Mouse (Mus musculus) cerebellum, postnatal 14 days (tissue): ENCODE results near the gene Stat5a.

Experiments
- DNase-seq, 2 experiments: peaks; one replicate each; pipeline ENCODE4 v3.0.0; 2021; ENCODE audit warnings: mixed read lengths in 2 of 2

Gene Stat5a

DNA sequence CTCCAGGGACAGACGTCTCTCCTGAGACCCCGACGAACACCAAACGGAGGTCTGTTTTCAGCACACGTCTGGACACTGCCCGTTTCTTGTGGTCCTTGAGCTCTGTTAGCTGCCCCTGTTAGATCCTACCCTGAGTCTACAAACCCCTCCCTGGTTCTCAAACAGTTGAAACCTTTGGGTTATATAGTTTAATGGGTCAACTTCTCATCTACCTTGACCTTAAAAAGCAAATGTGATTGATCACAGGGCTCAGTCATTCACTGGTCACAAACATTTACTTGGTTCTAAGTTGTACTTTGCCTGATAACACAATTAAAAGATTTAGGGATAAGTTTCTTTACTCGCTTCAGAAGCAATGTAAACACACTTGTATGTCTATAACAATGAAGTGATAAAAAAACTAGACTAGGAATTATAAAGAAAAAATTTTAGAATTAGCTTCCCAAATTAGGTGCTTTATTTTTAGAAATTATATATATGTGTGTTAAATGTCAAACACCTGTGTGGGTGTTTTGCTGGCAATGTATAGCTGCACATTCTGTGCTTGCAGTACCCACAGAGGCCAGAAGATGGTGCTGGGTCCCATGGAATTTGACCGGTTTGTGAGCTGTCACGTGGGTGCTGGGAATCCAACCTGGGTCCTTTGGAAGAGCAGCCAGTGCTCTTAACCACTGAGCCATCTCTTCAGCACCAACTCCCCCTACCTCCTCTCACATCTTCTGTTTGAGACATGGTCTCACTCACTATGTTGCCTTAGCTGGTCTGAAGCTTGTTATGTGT lies 22.0 kb upstream of the Stat5a start:
- DNase-seq = peak in 1 of 2 experiments; percentile 58

DNA sequence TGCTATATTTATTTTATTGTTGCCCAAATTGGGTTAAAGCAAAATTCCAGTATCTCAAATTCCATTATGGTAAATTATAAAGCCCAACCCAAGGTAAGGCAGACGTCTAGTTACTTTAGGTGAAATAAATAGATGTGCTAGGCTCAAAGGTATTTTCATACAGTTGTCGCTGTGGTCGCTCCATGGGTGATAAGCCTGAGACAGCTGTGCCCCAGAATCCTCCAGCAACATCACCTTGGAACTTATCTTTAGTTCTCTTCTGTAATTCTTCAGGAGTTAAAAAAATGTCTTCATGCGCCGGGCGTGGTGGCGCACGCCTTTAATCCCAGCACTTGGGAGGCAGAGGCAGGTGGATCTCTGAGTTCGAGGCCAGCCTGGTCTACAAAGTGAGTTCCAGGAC lies 20.3 kb upstream of the Stat5a start:
- DNase-seq = no peak

DNA sequence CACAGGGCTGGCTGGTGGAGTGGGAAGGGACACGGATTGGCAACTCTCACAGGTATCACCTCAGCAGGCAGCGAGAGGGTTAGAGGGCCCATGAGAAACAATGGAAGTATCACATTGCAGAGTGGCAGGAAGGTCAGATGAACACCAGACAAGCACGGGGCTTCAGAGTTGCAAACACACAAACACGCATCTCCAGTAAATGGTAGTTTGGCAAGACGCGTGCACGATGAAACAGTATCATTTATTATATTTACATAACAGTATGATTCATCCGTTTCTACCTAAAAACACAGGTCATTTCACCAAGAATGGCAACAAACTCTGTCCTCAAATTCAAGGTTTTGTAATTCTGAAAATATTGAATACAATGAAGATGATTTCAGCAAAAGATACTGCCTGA lies 19.6 kb upstream of the Stat5a start:
- DNase-seq = no peak

DNA sequence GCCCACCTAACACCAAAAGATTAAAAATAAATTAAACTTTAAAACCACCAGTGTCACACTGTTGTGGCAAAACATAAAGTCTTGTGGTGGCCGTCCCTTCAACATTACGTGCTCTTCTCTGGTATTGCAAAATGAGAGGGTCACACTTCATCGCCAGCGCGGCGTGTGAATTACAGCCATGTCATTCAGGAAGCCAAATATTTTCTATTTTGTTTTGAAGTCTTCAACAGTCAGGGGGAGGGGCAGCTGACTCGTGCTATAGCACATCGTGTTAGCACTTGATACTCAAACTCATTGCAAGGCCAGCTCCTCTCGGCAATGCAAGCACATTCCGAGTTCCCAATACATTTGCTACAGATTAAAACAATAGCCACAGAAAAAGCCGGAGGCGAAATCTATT lies 18.3 kb upstream of the Stat5a start:
- no peak for DNase-seq

DNA sequence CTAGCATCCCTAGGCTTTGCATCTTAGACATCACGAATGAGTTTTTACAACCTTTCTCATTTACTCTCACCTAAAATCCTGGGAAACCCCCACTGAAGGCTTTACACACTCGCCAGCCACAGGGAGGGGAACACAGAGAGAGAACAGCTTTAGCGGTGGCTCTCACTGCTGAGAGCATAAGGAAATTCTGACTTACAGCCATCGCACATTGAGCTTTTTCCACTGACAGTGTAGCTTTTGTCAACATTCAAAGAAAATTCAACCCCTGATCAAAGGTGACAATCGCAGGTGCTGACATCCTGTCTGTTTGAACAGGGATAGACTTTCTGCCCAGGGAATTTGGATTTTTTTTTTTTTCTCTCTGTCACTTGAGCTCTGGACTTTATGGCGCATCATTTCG lies 17.1 kb upstream of the Stat5a start:
- no peak for DNase-seq

DNA sequence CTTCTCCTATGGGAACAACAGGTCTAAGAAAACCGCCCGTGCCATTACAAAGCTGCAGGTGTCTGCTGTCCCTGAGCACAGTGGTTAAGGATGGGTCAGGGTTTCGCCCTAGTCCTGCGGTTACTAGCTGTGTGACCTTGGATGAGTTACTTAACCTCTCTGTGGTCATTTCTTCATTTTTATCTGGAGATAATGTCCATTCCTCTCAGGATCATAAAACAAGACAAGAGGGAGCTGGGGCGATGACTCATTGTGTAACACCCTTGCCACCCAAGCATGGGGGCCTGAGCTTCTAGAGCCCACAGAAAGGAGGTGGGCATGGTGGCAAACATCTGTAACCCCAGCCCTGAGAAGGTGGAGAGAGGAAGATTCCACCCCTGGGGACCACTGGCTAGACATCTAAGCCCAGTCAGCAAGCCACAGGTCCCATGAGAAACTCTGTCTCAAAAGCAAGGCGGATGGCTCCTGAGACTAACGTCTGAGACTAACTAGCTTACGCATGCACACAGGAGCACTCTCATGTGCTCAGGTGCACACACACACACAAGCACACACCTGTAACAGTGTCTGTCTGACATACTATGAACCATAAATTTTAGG lies 16.0 kb upstream of the Stat5a start:
- no peak for DNase-seq

DNA sequence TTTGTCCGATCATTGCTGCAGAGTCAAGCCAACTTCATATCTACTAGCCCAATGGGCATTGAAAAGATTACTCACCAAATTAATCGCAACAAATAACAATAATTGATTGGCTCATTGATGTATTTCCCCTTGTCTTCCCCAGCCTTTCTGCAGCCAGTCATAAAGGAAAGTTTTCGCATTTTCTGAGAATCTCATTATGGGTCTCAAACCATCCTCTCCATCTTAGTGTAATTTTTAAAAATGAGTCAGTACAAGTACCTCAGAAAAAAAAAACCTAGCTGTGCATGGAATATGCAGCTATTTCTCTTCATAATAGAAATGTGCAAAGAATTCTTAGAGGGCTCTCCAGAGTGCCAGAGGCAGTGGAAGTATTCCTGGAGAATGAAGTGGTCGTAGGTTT lies 15.0 kb upstream of the Stat5a start:
- DNase-seq = no peak

DNA sequence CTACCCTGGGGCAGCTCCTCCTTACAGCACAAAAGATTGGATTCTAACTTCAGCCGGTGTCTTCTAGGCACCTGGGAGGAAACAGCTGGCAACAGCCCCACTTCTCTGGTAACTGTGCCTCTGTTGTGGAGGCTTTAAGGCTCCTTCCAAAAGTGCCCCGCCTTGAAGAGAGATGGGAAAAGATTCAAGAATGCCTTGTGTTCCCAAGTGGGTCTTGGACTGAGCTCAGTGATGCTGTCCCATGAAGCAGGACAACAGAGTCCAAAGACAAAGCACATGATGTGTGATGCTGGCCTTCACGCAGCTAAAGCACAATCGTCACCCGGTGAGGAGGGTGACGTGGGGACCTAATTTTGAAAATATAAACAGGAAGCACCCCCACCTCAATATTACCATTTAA lies 13.4 kb upstream of the Stat5a start:
- DNase-seq = no peak

DNA sequence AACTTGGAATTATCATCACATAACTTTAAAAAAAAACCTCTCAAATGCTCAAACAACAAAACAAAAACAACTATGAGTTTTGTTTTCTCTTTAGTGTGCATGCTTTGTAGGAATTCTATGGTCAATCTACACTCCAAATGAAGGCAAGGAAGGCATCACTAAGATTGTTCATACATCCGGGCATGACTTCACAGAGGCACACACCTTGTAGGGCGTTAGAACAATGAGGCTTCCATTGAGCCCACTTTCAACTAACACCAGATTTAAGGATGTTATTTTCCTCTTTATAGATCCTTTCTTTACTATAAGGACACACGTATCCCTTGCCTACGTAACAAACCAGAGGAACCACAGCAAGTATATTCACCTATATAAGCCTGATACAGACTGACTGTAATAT lies 11.6 kb upstream of the Stat5a start:
- DNase-seq = no peak

DNA sequence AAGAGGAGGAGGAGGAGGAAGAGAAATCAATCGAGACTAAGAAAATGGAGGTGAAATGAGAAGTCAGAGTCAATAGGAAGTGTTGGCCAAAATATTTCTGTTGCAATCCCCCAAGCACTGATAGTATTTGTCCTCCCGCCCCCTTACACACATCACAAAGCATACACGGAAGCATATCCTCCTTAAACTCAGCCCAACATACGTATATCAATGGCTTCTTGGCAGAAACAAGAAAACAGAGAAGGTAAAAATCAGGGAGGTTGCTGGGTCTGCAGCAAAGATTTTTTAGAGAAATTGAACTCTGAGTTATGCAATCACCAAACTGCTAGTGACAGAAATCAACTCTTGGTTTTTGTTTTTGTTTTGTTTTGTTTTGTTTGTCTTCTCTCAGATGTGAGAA lies 11.1 kb upstream of the Stat5a start:
- no peak for DNase-seq

DNA sequence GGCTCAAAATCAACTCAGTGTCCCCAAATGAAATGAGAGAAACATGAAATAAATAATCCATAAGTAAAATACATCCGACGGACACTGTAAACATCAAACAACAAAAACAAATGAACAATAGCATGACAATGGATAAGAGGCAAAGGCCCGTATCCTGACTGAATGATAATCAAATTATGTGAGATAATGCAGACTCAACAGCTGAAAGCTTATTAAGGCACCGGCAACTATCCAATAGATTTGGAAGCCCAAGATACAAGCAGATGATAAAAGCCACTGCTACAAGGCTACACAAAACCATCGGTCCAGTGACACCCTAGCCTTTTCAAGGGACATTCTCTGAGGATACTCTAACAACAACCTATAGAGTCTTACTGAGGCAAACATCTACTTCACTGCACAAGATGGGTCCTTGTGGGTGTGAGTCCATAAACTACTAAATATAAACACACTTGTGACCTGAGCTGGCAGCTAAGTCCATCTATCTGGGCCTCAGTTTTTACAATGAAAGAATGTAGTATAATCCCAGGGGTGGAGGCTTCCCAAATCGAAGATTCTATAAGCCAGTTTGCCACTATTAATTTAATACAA lies 10.3 kb upstream of the Stat5a start:
- DNase-seq = no peak

DNA sequence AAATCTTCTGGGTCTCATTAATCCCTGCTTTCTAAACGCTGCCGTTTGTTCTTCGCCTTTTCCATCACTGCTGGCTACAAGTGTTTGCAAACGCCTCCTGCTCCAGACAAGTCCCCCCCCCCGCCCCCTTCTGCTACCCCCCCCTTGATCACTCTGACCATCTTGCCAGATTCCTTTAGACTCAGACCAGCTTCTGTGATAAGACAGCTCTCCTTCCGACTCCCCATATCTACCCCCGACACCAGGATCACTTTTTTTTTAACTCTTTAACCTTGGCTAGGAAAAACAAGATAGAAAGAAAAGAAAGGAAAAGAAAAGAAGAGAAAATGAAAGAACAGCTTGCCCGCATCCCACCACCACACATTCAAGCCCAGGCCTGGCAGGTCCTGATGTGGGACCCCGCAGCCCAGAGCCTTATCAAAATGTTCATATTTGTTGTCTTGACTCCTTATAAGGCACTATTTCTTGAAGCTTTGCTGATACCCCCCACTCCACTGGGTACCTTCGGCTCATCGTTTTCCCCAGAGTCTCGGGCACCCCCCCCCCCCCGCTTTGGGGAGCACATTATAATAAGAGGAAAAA lies 9.6 kb upstream of the Stat5a start:
- DNase-seq = no peak

DNA sequence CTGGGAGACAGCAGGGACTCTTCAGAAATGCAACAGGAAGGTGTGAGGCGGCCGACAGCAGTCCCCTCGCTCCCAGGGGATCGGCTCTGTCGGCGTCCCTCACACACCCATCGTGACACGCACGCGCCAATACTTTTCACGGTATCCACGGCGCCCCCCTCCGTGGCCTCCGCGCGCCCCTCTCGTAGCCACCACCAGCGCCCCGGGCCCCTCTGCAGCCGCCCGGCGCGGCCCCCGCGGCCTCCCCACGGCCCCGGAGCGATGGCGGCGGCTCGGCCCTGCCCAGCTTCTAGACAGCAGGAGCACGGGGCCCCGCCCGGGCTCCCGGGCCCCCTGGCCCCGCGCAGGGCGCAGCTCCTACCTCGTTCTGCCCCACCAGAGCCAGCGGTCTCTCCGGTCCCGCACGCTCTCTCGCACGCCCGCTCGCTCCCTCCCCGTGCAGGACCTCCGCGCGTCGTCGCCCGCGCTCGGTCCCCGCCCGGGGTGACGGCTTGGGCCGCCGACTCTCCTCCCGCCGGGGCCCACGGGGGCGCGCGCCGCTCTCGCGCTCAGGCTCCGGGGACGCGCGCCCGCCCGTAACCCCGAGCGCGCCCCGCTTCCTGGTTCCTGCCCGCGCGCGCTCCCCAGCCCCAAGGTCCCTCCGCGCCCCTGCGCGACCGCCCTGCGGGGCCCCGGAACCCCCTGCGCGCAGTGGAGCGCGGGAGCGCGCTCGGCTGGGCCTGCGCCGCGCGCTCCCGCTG lies 8.9 kb upstream of the Stat5a start, which contains the start of gene Stat5b:
Gene Stat5b (minus strand): TSS at position 687 of the 740 bp plus-strand sequence.
- peak; percentile 71 to 82 for DNase-seq

DNA sequence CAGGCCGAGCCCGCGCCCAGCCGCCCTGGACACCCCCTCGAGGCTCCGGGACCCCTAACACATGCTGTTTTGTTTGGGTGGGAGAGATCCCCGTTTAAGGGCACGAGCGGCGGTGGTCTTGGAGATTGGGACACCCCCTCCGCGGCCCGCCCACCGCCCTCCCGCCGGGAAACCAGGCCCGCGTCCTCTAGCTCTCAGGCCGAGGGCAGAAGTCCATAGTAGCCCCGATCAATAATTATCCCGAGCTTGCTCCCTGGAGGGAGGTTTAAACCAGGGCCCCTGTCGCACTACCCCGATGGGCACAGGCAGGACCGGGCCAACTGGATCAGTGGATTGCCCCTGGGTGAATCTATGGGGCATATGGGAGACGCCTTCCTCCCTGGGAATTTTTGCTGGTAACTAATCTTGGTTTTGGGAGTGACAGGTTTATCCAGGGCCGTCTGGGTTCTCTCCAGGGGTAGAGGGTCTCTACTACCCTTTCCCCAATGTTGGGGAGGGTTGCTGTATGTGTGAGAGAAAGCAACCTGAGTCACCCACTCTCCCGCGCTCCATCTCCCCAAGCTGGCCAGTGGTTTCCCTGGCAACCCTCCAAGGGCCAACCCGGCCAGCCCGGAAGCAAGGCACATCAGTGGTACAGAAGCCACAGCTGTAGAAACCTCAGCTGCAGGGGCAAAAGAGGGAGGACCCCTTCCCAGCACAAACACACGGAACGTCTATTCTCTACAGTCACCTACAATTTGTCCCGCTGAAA lies 8.2 kb upstream of the Stat5a start:
- peak; percentile 65 to 69 for DNase-seq

DNA sequence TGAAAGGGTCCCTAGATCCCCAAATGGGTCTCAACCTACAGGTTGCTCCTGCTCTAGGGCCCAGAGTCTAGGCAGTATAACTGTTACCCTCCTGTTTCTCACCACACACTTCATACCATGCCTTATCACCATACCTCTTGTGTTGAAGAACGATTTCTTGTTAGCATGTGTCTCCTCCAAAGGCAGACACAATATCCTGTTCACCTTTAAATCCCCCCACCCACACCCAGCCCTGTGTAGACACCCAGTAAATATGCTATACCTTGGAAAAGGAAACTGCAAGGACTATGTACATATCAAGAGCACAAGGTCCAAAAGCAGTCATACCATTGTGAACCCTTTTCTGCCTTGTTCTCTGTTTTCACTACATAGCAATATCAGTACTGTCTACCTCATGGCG lies 7.1 kb upstream of the Stat5a start:
- no peak for DNase-seq

DNA sequence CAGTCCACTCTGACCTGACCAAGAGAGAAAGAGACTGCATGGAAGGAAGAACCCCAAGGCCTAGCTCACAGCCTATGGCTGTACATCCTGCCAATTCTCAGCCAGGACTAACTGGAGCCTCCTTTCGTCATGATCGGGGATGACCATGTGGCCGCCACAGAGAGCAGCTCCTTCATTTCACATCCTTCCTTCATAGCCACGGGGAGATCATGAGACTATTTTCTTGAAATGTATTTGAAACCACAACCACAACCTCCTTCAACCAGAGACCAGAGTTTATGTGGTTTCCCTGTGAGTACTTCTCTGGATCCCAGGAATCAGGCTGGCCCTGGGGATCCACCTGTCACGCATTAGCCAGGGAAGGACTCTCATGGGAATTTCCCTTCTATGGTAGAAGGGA lies 6.1 kb upstream of the Stat5a start:
- DNase-seq = no peak

DNA sequence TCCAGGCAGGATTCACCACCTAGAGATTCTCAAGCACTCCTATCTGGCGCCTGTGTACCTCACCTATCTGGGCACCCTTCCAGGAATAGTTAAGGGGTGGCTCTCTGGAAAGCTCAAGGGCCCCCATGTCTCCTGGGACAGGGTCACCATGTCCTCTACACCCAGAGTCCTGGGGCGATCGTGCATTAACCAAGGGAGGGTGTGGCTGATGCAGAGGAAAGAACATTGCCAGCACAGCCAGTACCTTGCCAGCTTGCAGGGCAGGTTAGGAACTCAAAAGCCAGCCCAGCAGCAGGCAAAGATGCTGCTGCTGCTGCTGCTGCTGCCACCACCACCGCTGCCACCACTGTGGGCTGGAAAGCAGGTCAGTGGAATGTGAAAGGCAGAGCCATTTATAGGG lies 4.9 kb upstream of the Stat5a start:
- no peak for DNase-seq

DNA sequence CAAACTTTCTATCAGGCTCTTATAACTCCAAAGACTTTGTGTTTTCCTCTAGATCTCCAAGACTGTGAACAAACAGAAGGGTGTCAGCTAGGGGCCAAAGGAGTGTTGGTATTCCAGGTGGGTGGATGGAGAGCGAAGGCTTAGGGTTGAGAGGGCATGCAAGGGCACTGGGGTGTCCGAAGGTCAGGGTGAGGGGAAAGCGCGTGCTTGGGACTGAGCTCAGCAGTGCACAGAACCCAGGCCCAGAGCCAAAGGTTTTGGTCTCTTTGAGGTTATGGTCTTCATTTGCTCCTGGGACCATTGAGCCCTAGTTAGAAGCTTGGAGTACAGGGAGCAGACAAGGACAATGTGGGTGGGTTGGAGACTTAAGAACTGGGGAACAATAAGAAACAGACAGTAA lies 4.0 kb upstream of the Stat5a start:
- DNase-seq = no peak

DNA sequence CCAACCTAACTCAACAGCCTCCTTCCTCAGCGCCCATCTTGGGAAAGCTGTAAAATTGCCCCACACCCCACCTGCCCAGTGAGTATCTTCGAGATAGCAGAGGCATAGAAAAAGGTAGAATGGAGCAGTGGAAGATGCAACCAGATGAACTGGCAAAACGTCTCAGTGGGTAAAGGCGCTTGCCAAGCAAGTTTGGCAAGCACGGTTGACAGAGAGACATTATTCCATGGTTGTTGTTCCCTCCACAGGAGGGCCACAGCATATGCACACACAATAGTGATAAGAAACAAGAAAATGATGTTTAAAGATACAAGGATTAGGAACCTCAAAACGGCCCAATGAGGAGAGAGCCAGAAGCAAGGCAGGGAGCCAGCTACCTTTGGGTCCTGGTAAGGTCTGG lies 1.2 kb upstream of the Stat5a start:
- peak; percentile 36 to 55 for DNase-seq

DNA sequence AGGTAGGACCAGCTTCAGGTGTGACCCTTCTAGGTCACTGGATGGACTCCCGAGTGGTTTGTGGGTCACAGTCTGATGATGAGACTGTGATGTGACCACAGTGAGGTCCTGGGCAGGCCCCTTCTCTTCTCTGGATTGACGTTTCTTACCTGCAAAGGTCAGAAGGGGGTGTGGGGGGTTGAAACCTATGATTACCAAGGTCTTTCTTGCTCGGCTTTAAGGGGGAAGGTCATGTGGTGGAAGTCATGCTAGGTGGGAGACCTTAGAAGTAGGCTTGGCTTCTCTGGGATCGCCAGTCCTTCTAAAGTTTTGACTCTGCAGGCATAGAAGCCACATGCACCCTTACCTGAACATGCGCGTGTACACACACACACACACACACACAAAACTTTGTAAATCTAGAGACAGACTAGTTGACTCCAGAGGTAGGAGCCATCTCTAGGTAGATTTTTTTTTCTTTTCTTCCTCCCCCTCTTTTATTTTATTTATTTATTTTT lies 476 bp downstream of the Stat5a start:
- no peak for DNase-seq

DNA sequence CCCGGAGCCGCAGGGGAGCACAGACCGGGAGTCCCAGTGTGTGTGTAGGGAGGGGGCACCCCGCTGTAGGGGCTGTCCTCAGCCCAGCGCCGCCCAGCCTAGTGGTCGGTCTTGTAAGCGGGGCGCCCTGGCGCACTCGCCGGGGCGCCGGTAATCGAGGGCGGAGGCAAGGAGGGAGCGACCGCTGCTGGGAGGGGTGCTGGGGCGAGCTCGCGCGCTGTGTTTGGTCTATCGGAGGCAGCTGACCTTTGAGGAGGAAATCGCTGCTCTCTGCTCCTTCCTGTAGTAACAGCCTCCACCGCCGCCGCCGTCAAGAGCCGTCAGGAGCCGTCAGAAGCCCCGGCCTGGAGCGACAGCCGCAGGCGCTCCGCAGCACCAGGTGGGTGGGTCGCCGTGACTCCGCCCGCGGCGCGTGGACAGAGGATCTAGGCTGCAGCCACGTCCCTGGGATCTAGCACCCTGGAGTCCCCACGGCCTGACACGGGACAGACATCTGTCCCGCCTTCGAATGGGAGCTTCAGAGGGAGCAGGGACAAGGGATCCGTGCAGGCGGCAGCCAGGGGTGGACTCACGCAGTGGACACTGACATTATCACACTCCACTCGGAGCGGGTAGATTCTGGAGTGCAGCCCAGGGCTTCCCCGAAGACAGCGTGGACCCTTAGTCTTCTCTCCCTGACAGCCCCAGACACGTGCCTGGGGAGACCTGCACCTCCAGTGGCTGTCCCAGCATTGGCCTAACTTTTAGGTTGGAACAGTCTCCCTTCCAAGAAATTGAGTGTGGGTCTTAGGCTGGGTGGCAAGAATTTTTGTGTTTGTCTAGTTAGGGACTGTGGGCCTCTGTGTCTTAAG lies 1.3 kb downstream of the Stat5a start:
- peak in 1 of 2 experiments; percentile 72 for DNase-seq
